ENCODE assay signal across 12 mouse cellular contexts in the genomic region with DNA sequence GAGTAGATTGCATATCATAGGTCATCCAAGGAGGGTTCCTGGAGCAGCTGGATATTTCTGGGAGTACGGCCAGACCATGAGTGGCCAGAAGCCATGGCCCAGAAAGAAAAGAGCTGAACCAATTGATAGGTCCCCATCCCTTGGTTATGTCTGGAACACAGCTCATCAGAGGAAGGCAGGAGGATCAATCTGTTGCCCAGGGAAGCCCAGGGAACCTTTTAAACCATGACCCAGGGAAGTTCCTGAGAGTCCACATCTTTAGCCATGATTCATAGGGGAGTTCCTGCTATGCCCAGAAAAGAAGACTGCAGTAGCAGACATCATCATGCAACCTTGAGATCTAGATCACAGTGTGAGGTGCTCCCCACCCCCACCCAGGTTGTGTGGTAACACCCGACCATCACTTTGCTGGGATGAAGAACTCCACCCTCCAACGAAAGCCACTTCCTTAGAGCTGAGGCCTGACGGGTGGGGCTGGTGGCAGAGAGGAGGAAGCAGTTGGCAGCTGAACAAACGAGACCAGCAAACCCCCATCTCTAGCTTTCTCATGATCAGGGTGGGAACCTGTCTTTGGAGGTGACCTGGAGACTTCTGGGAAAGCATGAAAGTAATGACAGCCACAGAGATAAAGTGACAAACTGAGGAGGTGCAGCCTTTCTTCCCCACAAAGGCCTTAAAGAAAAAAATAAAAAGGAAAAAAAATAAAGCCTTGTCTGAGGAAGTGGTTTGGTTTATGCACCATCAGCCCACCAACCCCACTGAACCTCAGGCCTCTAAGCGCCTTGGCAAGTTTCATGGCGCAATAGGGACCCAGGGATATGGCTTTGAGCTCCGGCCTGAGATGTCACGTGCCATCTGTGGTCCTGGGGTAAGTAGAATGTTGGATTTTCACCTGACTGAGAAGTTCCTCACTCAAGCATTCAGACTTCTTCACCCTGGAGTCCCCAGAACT. TPM values are rescaled to one million over a fixed set of nuclear protein-coding genes. Genes with fewer than 3 reads are reported as not detected.
DNase-seq lines count a peak whose midpoint lies in the region; ATAC-seq lines count a peak whose summit lies in the region.
"Had no signal": no experiment of that assay in that cellular context is flagged by ENCODE, and none has a peak within 500 bp of the region (broad histone marks: within the 10 kb centered on the region; RNA-seq: fewer than 3 reads in every experiment).

No protein-coding gene starts in this region.

- no peaks in the 10 kb centered on the region for H3K27me3 ChIP-seq in liver, embryonic 13.5 days
- no peaks in the 10 kb centered on the region for H3K27me3 ChIP-seq in midbrain, embryonic 14.5 days (ENCODE audit: control insufficient read depth, insufficient read depth, low read length)
- H3K27me3 ChIP-seq: embryonic facial prominence, embryonic 15.5 days; limb, embryonic 15.5 days had no signal

- H3K4me2 ChIP-seq in liver, embryonic 13.5 days: no peak overlapping the region
- no peak overlapping the region for H3K4me2 ChIP-seq in midbrain, embryonic 14.5 days (ENCODE audit: low read length)
- H3K4me2 ChIP-seq: embryonic facial prominence, embryonic 15.5 days; limb, embryonic 15.5 days had no signal

- intact Hi-C loops in left cerebral cortex, postnatal 36 days (cut with DNase I): no loop called here

- no peaks in the 10 kb centered on the region for H3K9me3 ChIP-seq in liver, embryonic 13.5 days (replicated peaks)
- no peaks in the 10 kb centered on the region for H3K9me3 ChIP-seq in midbrain, embryonic 14.5 days (ENCODE audit: control insufficient read depth, low read length)
- H3K9me3 ChIP-seq: embryonic facial prominence, embryonic 15.5 days; limb, embryonic 15.5 days had no signal

- no peak overlapping the region for H3K4me3 ChIP-seq in liver, embryonic 13.5 days (replicated peaks)
- no peak overlapping the region for H3K4me3 ChIP-seq in midbrain, embryonic 14.5 days (replicated peaks; ENCODE audit: low read depth, low read length)
- H3K4me3 ChIP-seq: embryonic facial prominence, embryonic 15.5 days; limb, embryonic 15.5 days had no signal

- no peak overlapping the region for H3K9ac ChIP-seq in liver, embryonic 13.5 days
- no peak overlapping the region for H3K9ac ChIP-seq in midbrain, embryonic 14.5 days (replicated peaks; ENCODE audit: low read length)
- H3K9ac ChIP-seq: embryonic facial prominence, embryonic 15.5 days; limb, embryonic 15.5 days had no signal

- DNase-seq in 416B (ENCODE audit: low read depth): peak; percentile 99
- DNase-seq in MEL-GATA-1-ER (ENCODE audit: extremely low read depth, low read depth): peak; percentile 19
- DNase-seq in liver, embryonic 13.5 days: peak; percentile 12
- peak; percentile 43 for DNase-seq in spleen, adult 12 weeks (ENCODE audit: low spot score)
- no peak for DNase-seq in left cerebral cortex, adult 8-10 months (ENCODE audit: low spot score in 2 of 2)
- no peak for DNase-seq in left cerebral cortex, postnatal 36 days (ENCODE audit: low spot score in 2 of 2)
- no peak for DNase-seq in midbrain, embryonic 14.5 days
- no peak for DNase-seq in layer of hippocampus, adult 9-10 months (ENCODE audit: low spot score)
- DNase-seq: retina, postnatal 1 day had no signal

- H3K4me1 ChIP-seq in liver, embryonic 13.5 days (replicated peaks): peaks cover 14% of the 10 kb centered on the region
- H3K4me1 ChIP-seq in midbrain, embryonic 14.5 days (ENCODE audit: control insufficient read depth, insufficient read depth, low read length): no peaks in the 10 kb centered on the region
- H3K4me1 ChIP-seq: embryonic facial prominence, embryonic 15.5 days had no signal

- ATAC-seq in liver, embryonic 13.5 days (ENCODE audit: low read depth): no peak; the same call in 1 of the 2 replicates
- no peak for ATAC-seq in midbrain, embryonic 14.5 days (ENCODE audit: low FRiP score, low TSS enrichment)
- ATAC-seq: hindbrain, embryonic 16.5 days had no signal

- 23% methylated on average over 9 of the region's 9 CpGs for WGBS in liver, embryonic 13.5 days (ENCODE audit: insufficient replicate concordance)
- 92% methylated on average over 9 of the region's 9 CpGs for WGBS in midbrain, embryonic 14.5 days

- H3K27ac ChIP-seq in liver, embryonic 13.5 days: no peak overlapping the region
- no peak overlapping the region for H3K27ac ChIP-seq in midbrain, embryonic 14.5 days (replicated peaks; ENCODE audit: low read depth, low read length)
- H3K27ac ChIP-seq: embryonic facial prominence, embryonic 15.5 days; limb, embryonic 15.5 days had no signal

- H3K36me3 ChIP-seq in liver, embryonic 13.5 days: no peaks in the 10 kb centered on the region
- H3K36me3 ChIP-seq in midbrain, embryonic 14.5 days (ENCODE audit: control insufficient read depth, insufficient read depth, low read length): no peaks in the 10 kb centered on the region
- H3K36me3 ChIP-seq: embryonic facial prominence, embryonic 15.5 days; limb, embryonic 15.5 days had no signal

RNA-seq across cellular contexts. Expression of a gene that starts 47.2 kb away (rescaled TPM):
- polyA plus RNA-seq in liver, embryonic 13.5 days (2015; fragmentation: Nextera tagmentation; extraction: Ambion mirVana): 0.79 and 0.83 TPM in 2 replicates
- 10 to 100 TPM; 36.6 to 40.7 (median 39.0) TPM for total RNA-seq in left cerebral cortex, adult 8-10 months (2022)
- 10 to 100 TPM; 31.4 to 40.0 TPM for total RNA-seq in left cerebral cortex, postnatal 36 days (2021)
- 23.4 and 30.3 TPM in 2 replicates for polyA plus RNA-seq in midbrain, embryonic 14.5 days (2014; fragmentation: Nextera tagmentation; extraction: Ambion mirVana)

Comparison
In these comparisons a context has a peak if more than half of its experiments do, and no peak if none do; other contexts are left out.
1. DNase-seq: peak in 416B (single experiment), MEL-GATA-1-ER (single experiment), liver, embryonic 13.5 days (single experiment) and spleen, adult 12 weeks (single experiment); none in left cerebral cortex, adult 8-10 months (0 of 2), left cerebral cortex, postnatal 36 days (0 of 2), midbrain, embryonic 14.5 days (single experiment) and layer of hippocampus, adult 9-10 months (single experiment).